Mouse (Mus musculus) intestine, embryonic 15.5 days (tissue): ENCODE data around the gene Camkmt. TPM values are rescaled to one million over a fixed set of nuclear protein-coding genes. Genes with fewer than 3 reads are reported as not detected.

Experiments used
- ATAC-seq: fragments of 200-750 bp; cut with Nextera tagmentation; 2 replicates; pipeline ENCODE4 v1.8.0; 2017; ENCODE audit warnings: moderate TSS enrichment, moderate library complexity
- H3K27ac ChIP-seq: fragments of 300-500 bp; sonication (generic); 2 replicates; pipeline ENCODE4 v1.5.1; 2015; ENCODE audit warnings: mild to moderate bottlenecking, inconsistent platforms
- H3K27me3 ChIP-seq: fragments of 300-500 bp; sonication (generic); replicated peaks from 2 replicates; pipeline ENCODE4 v1.6.1; 2015; ENCODE audit warnings: inconsistent platforms
- H3K36me3 ChIP-seq: fragments of 300-500 bp; sonication (generic); 2 replicates; pipeline ENCODE4 v1.6.1; 2015; ENCODE audit warnings: inconsistent platforms
- H3K4me1 ChIP-seq: fragments of 300-500 bp; sonication (generic); replicated peaks from 2 replicates; pipeline ENCODE4 v1.6.1; 2015; ENCODE audit warnings: inconsistent platforms
- H3K4me2 ChIP-seq: fragments of 300-500 bp; sonication (generic); replicated peaks from 2 replicates; pipeline ENCODE4 v1.6.1; 2015; ENCODE audit warnings: mild to moderate bottlenecking, inconsistent platforms
- H3K4me3 ChIP-seq: fragments of 300-500 bp; sonication (generic); replicated peaks from 2 replicates; pipeline ENCODE4 v1.5.1; 2015; ENCODE audit warnings: inconsistent platforms
- H3K9ac ChIP-seq: fragments of 300-500 bp; sonication (generic); 2 replicates; pipeline ENCODE4 v1.6.1; 2015; ENCODE audit warnings: inconsistent platforms
- H3K9me3 ChIP-seq: fragments of 300-500 bp; sonication (generic); 2 replicates; pipeline ENCODE4 v1.6.1; 2016; ENCODE audit warnings: inconsistent platforms
- WGBS: fragments of 180-500 bp; shearing (Covaris S2); methylation state at CpG from one replicate; pipeline ENCODE4 v1.1.7; 2015; 5-methylcytosine and 5-hydroxymethylcytosine counted together
- polyA plus RNA-seq: library from polyadenylated mRNA; unstranded; fragments of >200 nt; fragmentation: Nextera tagmentation; extraction: Ambion mirVana; gene quantifications from 2 replicates; pipeline ENCODE4 v1.2.1, GENCODE M21; 2015

The Camkmt gene
- polyA plus RNA-seq, 1 experiment from 2014 or later: 17.4 TPM

DNA sequence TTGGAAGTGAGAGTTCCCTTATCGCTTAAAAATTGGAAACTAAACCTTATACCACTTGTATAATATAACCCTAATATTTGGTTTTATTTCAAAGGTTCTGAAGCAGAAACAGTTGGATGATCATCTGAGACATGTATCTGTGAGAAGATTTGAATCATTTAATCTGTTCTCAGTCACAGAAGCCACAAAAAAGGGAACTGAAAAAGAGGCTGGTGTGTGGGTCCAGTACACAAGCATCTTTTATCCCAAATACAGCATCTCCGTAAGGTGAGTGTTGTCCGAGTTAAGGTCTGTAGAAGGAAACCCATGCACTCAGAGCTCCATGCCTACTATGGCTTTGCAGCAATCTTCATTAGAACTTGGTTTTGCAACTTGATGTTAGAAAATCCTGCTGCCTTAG, 6.0 kb downstream of the Camkmt start:
- no peak overlapping the region for H3K4me3 ChIP-seq
- no peaks in the 10 kb centered on the region for H3K9me3 ChIP-seq
- H3K4me2 ChIP-seq: no peak overlapping the region
- H3K36me3 ChIP-seq: peaks cover 10% of the 10 kb centered on the region; the same call in 1 of the 2 replicates
- no peaks in the 10 kb centered on the region for H3K4me1 ChIP-seq
- no peak for ATAC-seq
- 95% methylated on average over 3 of the region's 3 CpGs for WGBS
- H3K27me3 ChIP-seq: no peaks in the 10 kb centered on the region
- H3K9ac ChIP-seq: no peak overlapping the region
- no peak overlapping the region for H3K27ac ChIP-seq

DNA sequence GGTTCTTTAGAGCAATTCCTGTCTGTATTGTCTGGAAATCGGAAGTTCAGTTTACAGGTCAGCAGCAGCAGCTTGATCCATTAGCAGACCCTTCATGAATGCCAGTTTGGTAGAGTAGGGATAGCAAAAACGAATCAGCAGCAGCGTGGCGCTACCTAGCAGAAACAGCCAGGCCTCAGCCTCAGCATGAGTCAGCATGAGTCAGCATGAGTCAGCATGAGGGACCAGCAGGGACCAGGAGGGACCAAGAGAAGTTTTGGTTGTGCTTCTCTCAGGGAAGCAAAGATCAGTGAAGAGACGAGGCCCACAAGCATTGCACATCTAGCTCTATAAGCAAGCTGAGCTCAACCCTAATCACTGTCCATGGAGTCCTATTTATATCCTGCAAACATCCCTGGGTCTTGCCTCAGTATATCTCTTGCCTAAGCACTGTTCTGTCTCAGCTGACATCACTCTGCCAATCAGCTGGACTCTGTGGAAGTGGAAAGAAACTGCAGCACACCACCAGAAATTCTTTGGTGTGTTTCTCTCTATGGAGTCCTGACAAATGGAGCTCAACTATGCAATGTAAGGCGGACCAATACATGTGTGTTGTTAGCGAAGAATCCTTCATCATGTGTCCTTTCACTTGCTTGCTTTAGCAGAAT, 8.4 kb downstream of the Camkmt start:
- no peak overlapping the region for H3K4me2 ChIP-seq
- 92% methylated on average over 7 of the region's 7 CpGs for WGBS

DNA sequence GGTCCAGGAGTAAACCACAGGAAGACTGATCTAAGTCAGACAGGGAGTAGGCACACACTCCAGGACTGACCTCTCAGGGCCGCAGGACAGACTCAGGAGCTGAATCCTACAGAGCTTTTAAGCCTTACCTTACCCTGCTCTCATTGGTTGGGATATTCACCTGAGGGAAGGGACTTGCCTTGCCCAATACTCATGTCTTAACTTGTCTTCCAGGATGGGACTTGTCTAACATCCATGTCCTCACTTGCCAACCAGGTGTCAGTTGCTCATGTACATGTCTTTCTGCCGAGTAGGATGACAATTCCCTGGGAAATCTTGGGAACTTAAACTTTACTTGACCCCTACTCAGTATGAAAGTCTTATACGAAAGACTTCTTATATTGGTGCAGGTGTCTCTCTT, 9.9 kb downstream of the Camkmt start:
- Histone ChIP-seq H3K9ac (no peak overlapping the region), H3K9me3 (no peaks in the 10 kb centered on the region), H3K4me2 (no peak overlapping the region), H3K4me3 (no peak overlapping the region), H3K27me3 (no peaks in the 10 kb centered on the region), H3K4me1 (no peaks in the 10 kb centered on the region), H3K36me3 (peaks cover 10% of the 10 kb centered on the region; the same call in 1 of the 2 replicates), H3K27ac (no peak overlapping the region)
- 85% methylated on average over 3 of the region's 3 CpGs for WGBS
- no peak for ATAC-seq

More for the DNA sequence above, 8.4 kb downstream of the Camkmt start:
- Histone ChIP-seq H3K36me3 (peaks cover 10% of the 10 kb centered on the region; the same call in 1 of the 2 replicates), H3K4me3 (no peak overlapping the region), H3K9me3 (no peaks in the 10 kb centered on the region), H3K9ac (no peak overlapping the region), H3K27me3 (no peaks in the 10 kb centered on the region), H3K4me1 (no peaks in the 10 kb centered on the region), H3K27ac (no peak overlapping the region)
- ATAC-seq: no peak

DNA sequence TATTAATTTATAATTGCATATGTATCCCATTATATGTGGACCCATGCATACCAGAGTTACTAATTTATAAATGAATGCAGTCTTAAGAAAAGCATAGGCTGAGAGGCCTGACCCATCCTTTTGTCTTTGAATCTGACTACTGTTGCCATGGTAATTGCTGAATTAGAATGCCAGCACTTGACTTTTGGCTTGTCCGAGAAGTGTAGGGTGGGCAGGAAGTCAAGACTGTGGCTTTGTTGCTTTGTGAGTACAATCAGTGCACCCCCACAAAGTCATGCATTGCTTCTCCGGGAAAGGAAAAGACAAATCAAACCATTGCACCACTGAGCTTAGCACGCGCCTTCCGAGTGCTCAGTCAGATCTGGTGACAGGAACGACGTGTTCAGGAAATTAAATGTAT, 11.4 kb downstream of the Camkmt start:
- 81% methylated on average over 7 of the region's 7 CpGs for WGBS
- ATAC-seq: no peak
- no peak overlapping the region for H3K4me2 ChIP-seq

DNA sequence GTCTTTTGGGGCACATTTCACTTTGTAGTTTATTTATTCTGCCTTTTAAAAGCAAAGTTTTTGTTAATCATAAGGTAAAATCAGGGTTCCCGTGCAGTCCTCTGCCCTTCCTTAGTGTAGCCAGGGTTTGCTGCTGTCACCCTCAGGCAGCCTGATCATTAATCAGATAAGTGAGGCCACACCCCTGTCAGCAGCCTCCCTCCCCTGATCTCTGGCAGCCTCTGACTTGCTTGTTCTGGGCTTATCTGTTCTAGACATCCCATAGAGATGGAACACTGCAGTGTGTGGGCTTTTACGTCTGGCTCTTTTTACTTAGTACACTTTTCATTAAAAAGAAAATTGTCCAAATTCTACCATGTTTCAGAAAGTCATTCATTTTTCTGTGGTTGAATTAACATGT, 13.0 kb downstream of the Camkmt start:
- ATAC-seq: no peak
- Histone ChIP-seq H3K4me1 (no peaks in the 10 kb centered on the region), H3K4me2 (no peak overlapping the region), H3K36me3 (peaks cover 3% of the 10 kb centered on the region; the same call in 1 of the 2 replicates), H3K4me3 (no peak overlapping the region), H3K27me3 (no peaks in the 10 kb centered on the region), H3K27ac (no peak overlapping the region), H3K9me3 (no peaks in the 10 kb centered on the region), H3K9ac (no peak overlapping the region)
- WGBS: 33% methylated on average over 2 of the region's 2 CpGs

More for the DNA sequence above, 11.4 kb downstream of the Camkmt start:
- no peak overlapping the region for H3K9ac ChIP-seq
- no peaks in the 10 kb centered on the region for H3K27me3 ChIP-seq
- no peaks in the 10 kb centered on the region for H3K4me1 ChIP-seq
- H3K36me3 ChIP-seq: peaks cover 10% of the 10 kb centered on the region; the same call in 1 of the 2 replicates
- H3K9me3 ChIP-seq: no peaks in the 10 kb centered on the region
- no peak overlapping the region for H3K27ac ChIP-seq
- H3K4me3 ChIP-seq: no peak overlapping the region

DNA sequence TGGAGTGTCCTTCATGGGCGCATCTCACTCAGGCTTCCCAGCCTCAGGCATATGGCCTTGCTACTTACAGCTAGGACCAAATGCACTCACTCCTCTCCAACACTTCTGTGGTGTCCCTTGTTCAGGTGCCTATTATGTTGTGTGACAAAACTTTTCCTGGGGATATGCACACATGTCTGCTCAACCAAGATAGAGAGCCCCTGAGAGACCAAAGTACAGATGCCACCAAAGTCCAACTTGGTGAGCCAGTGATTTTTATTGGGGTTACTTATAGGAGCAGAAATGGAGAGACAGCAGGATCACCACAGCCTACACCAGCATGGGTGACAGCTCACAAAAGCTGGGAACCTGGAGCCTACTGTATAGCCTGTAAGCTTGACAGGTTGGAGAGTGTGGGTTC, 20.3 kb downstream of the Camkmt start:
- H3K27me3 ChIP-seq: no peaks in the 10 kb centered on the region
- H3K9ac ChIP-seq: no peak overlapping the region
- no peaks in the 10 kb centered on the region for H3K9me3 ChIP-seq
- H3K4me2 ChIP-seq: no peak overlapping the region
- H3K27ac ChIP-seq: no peak overlapping the region
- no peak overlapping the region for H3K4me3 ChIP-seq
- no peaks in the 10 kb centered on the region for H3K36me3 ChIP-seq
- no peaks in the 10 kb centered on the region for H3K4me1 ChIP-seq
- 0 out of 2 replicates have a peak, but pooled peaks have one; percentile 23 for ATAC-seq
- WGBS: 97% methylated on average over 1 of the region's 1 CpGs

DNA sequence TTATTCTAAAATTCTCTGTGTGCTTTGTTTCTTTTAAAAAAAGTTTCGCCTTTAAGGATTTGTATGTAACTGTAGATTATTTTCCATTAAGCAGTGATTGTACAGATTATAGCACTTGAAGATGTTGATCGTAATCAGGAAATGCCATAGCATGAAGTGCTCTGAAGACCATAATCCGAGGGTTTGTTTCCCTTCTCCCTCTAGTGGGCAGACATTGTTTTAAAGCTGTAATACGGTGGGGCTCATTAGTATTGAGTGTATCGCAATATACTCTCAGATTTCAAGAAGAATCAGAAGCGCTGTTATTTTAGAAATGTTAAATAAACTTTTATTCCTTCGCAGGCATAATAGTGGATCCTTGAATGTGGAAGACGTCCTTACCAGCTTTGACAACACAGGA, 23.1 kb downstream of the Camkmt start:
- ATAC-seq: no peak
- H3K4me2 ChIP-seq: no peak overlapping the region
- no peaks in the 10 kb centered on the region for H3K4me1 ChIP-seq
- WGBS: 80% methylated on average over 8 of the region's 8 CpGs
- H3K9ac ChIP-seq: no peak overlapping the region
- no peaks in the 10 kb centered on the region for H3K27me3 ChIP-seq
- no peaks in the 10 kb centered on the region for H3K9me3 ChIP-seq
- no peak overlapping the region for H3K27ac ChIP-seq
- no peak overlapping the region for H3K4me3 ChIP-seq
- H3K36me3 ChIP-seq: no peaks in the 10 kb centered on the region

DNA sequence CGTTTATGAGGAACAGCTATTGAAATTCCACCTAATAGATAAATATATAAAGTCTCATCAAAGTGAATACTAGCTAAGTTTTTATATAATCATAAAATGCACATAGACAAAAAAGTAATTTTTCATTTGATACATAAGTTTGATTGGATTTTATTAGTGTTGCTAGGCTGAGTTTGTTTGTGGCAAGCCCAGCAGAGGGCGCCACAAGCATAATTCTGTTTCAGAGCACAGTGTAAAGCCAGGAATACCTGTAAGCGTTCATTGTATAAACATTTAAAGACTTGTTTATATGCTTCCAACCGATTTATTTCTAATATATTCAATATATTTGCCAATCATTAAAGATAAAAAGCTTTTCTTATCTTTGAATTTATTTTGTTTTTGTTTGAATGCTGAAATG, 26.3 kb downstream of the Camkmt start:
- Histone ChIP-seq H3K27me3 (no peaks in the 10 kb centered on the region), H3K4me3 (no peak overlapping the region), H3K9ac (no peak overlapping the region), H3K27ac (no peak overlapping the region), H3K9me3 (no peaks in the 10 kb centered on the region), H3K36me3 (no peaks in the 10 kb centered on the region), H3K4me2 (no peak overlapping the region), H3K4me1 (0 out of 2 replicates have a peak, but pooled peaks cover 5% of the 10 kb centered on the region)
- 32% methylated on average over 4 of the region's 4 CpGs for WGBS
- ATAC-seq: no peak

DNA sequence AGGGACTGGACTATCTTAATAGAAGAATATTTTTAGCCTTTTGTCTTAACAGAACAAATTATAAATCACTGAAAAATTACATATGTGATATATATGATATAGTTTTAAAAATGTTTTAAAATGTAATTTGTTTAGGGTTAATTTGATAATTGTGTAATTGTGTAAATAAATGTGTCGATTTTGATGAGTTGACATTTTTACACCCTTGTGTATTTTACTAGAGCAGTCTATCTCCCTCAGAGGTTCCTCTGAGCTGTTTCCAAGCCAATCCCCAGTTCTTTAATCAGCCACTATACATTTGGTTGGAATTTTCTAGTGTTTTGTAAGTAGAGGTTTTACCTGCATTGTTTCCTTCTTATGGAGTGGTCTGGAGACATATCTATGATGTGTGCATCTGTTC, 48.0 kb downstream of the Camkmt start:
- 74% methylated on average over 1 of the region's 1 CpGs for WGBS

DNA sequence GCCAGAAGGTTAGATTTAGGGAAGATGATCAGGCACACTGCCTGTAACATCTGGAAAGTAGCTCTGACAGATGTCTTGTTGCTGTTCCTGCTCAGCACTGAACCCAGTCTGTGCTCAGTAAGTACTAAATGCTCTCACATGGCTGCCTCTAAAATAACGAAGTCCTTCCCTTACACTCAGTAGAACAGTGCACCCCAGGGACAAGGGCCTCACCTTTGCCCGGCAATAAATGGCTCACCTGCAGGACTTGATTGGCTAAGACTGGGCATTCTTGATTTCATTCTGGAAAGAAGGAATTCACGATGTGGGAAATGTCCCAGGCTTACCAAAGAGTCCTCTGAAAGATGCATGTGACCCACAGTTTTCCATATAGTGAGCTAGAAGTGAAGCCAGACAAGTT, 51.3 kb downstream of the Camkmt start:
- WGBS: 62% methylated on average over 3 of the region's 3 CpGs
- H3K27ac ChIP-seq: no peak overlapping the region
- no peak overlapping the region for H3K4me2 ChIP-seq
- H3K4me1 ChIP-seq: no peaks in the 10 kb centered on the region
- peak; percentile 86 for ATAC-seq
- no peak overlapping the region for H3K4me3 ChIP-seq
- no peaks in the 10 kb centered on the region for H3K36me3 ChIP-seq
- H3K9me3 ChIP-seq: no peaks in the 10 kb centered on the region
- no peak overlapping the region for H3K9ac ChIP-seq
- H3K27me3 ChIP-seq: no peaks in the 10 kb centered on the region

More for the DNA sequence above, 48.0 kb downstream of the Camkmt start:
- Histone ChIP-seq H3K4me3 (no peak overlapping the region), H3K4me1 (no peaks in the 10 kb centered on the region), H3K36me3 (no peaks in the 10 kb centered on the region), H3K4me2 (no peak overlapping the region), H3K9ac (no peak overlapping the region), H3K27ac (no peak overlapping the region), H3K9me3 (no peaks in the 10 kb centered on the region), H3K27me3 (no peaks in the 10 kb centered on the region)
- ATAC-seq: no peak

DNA sequence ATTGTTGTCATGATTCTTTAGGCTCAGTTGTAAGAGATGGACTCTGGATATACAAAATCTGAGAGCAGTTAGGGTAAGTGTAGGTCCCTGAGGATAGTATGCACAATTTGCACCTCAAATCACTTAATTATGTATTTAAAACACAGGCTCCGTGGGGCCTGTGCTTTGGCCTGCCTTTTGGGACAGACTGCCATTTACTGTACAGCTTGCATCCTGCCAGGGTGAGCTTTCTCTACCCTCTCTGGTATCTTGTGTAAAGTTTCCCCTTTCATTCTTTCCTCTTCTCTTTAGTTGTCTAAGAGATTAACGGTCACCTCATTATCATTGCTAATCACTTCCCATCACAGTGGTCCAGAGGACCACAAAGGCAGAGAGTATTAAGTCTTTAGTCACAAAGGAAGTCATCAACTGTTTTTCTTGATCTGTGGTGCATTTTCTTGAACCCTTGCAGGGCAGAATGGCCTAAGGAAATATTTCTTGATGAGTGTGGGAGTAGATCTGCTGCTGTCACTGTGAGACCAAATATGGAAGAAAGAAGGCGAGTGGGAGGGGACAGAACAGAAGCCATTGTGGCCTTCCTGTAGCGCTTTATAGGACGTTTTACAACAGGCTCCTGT, 52.3 kb downstream of the Camkmt start:
- Histone ChIP-seq H3K27ac (no peak overlapping the region), H3K9me3 (no peaks in the 10 kb centered on the region)

DNA sequence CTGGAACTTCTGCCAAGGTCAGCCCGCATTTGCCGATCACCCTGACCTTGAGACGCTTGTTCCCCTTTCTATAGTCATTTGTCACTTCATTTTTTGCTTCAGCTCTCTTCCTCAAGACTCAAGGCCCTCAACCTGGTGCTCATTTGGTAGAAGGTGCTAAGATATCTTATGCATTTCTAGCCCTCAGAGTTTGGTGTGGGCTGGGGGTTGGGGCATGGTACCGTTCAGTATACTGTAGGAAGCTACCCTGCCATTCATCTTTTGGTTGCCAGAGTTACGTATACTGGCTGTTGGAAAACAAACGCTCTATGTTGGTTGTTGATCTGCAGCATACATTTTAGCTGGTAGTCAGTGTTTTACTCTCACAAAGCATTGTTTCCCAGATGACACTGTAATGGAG, 53.8 kb downstream of the Camkmt start:
- H3K9me3 ChIP-seq: no peaks in the 10 kb centered on the region
- H3K27ac ChIP-seq: no peak overlapping the region
- no peak overlapping the region for H3K4me2 ChIP-seq
- ATAC-seq: no peak
- no peaks in the 10 kb centered on the region for H3K36me3 ChIP-seq
- no peak overlapping the region for H3K4me3 ChIP-seq
- no peaks in the 10 kb centered on the region for H3K27me3 ChIP-seq
- no peaks in the 10 kb centered on the region for H3K4me1 ChIP-seq
- no peak overlapping the region for H3K9ac ChIP-seq
- 81% methylated on average over 6 of the region's 6 CpGs for WGBS

More for the DNA sequence above, 52.3 kb downstream of the Camkmt start:
- H3K4me3 ChIP-seq: no peak overlapping the region
- H3K4me2 ChIP-seq: no peak overlapping the region
- 62% methylated on average over 5 of the region's 5 CpGs for WGBS
- no peaks in the 10 kb centered on the region for H3K36me3 ChIP-seq
- H3K4me1 ChIP-seq: no peaks in the 10 kb centered on the region
- H3K27me3 ChIP-seq: no peaks in the 10 kb centered on the region
- ATAC-seq: no peak
- no peak overlapping the region for H3K9ac ChIP-seq

DNA sequence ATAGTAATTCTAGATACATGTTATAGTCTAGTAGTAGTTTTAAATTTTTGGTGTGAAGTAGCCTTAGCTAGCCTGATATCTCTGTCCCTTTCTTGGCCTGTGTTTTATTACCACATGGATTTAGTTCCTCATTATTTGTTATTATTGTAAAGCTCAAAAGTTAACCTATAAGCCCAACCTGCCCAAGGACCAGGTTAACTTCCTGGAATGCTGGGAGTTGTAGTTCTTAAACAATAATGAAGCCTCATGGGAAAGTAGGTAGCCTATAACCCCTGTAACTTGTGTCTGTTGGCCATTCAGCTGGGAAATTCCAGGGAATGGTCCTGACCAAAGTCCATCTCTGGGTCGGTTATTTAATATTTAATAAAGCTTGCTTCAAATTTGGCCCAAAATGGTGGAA, 58.0 kb downstream of the Camkmt start:
- Histone ChIP-seq H3K4me3 (no peak overlapping the region), H3K4me2 (no peak overlapping the region), H3K36me3 (no peaks in the 10 kb centered on the region), H3K27ac (no peak overlapping the region), H3K4me1 (0 out of 2 replicates have a peak, but pooled peaks cover 2% of the 10 kb centered on the region), H3K9ac (no peak overlapping the region), H3K27me3 (no peaks in the 10 kb centered on the region), H3K9me3 (no peaks in the 10 kb centered on the region)
- WGBS: 67% methylated on average over 1 of the region's 1 CpGs
- no peak for ATAC-seq
